8 mouse cellular contexts compared by ENCODE assay signal in genomic region chr14:31954945-31955344, GRCm38 (mm10).
A peak's percentile ranks its signal among the peaks of the same experiment; 100 is the strongest.
DNase-seq lines count a peak whose midpoint lies in the region; ATAC-seq and TF ChIP-seq lines count a peak whose summit lies in the region.

No protein-coding gene starts in this region.

- no peaks in the 10 kb centered on the region for H3K4me1 ChIP-seq in liver, embryonic 13.5 days (replicated peaks)
- no peaks in the 10 kb centered on the region for H3K4me1 ChIP-seq in neural tube, embryonic 11.5 days (ENCODE audit: control insufficient read depth, insufficient read depth, low read length)
- no peaks in the 10 kb centered on the region for H3K4me1 ChIP-seq in stomach, postnatal 0 days (replicated peaks; ENCODE audit: control insufficient read depth, insufficient read depth)

- H3K27me3 ChIP-seq in liver, embryonic 13.5 days: no peaks in the 10 kb centered on the region
- no peaks in the 10 kb centered on the region for H3K27me3 ChIP-seq in neural tube, embryonic 11.5 days (ENCODE audit: control insufficient read depth, insufficient read depth, low read length)
- H3K27me3 ChIP-seq in stomach, postnatal 0 days (ENCODE audit: control insufficient read depth, insufficient read depth, low read length): no peaks in the 10 kb centered on the region

- H3K4me3 ChIP-seq in liver, embryonic 13.5 days (replicated peaks): no peak overlapping the region
- H3K4me3 ChIP-seq in neural tube, embryonic 11.5 days (ENCODE audit: low read depth, low read length): no peak overlapping the region
- H3K4me3 ChIP-seq in stomach, postnatal 0 days (ENCODE audit: low read depth, low read length): no peak overlapping the region

- DNase-seq in CD4-positive helper T cell, adult 2 months (ENCODE audit: low read depth, low spot score): peak; percentile 49
- peak; percentile 88 for DNase-seq in adrenal gland, postnatal 14 days
- peak; percentile 77 for DNase-seq in embryo, embryonic 9.5 days (ENCODE audit: extremely low spot score)
- DNase-seq in kidney, postnatal 14 days: peak; percentile 89
- peak; percentile 29 for DNase-seq in liver, embryonic 13.5 days
- DNase-seq in neural tube, embryonic 11.5 days (ENCODE audit: low spot score): peak; percentile 78
- peak; percentile 80 for DNase-seq in stomach, postnatal 0 days (ENCODE audit: low spot score)

- no peak for TF ChIP-seq EP300 in stomach, postnatal 0 days (optimal IDR thresholded peaks at IDR 0.05)

- H3K27ac ChIP-seq in liver, embryonic 13.5 days: no peak overlapping the region
- H3K27ac ChIP-seq in neural tube, embryonic 11.5 days (ENCODE audit: low read depth, low read length): no peak overlapping the region
- no peak overlapping the region for H3K27ac ChIP-seq in stomach, postnatal 0 days (replicated peaks)

- peak; percentile 97 for TF ChIP-seq CTCF in stomach, postnatal 0 days (IDR thresholded peaks at IDR 0.05; ENCODE audit: low read depth)

- no peak overlapping the region for H3K9ac ChIP-seq in liver, embryonic 13.5 days
- no peak overlapping the region for H3K9ac ChIP-seq in neural tube, embryonic 11.5 days (ENCODE audit: low read length)
- H3K9ac ChIP-seq in stomach, postnatal 0 days (ENCODE audit: low read length): no peak overlapping the region

- WGBS in liver, embryonic 13.5 days (ENCODE audit: insufficient replicate concordance): 3% methylated on average over 4 of the region's 4 CpGs
- 12% methylated on average over 4 of the region's 4 CpGs for WGBS in neural tube, embryonic 11.5 days
- WGBS in stomach, postnatal 0 days: 3% methylated on average over 4 of the region's 4 CpGs

- peak; percentile 92 for ATAC-seq in granulocyte monocyte progenitor cell, adult 5-6 weeks (replicated peaks; ENCODE audit: poor library complexity, severe bottlenecking)
- ATAC-seq in liver, embryonic 13.5 days (ENCODE audit: low read depth): peak; percentile 55
- no peak for ATAC-seq in neural tube, embryonic 11.5 days (ENCODE audit: insufficient read depth, low FRiP score, low TSS enrichment)
- peak; percentile 74; the same call in 1 of the 2 replicates for ATAC-seq in stomach, postnatal 0 days (ENCODE audit: low FRiP score, low TSS enrichment)

- no peaks in the 10 kb centered on the region for H3K36me3 ChIP-seq in liver, embryonic 13.5 days
- no peaks in the 10 kb centered on the region for H3K36me3 ChIP-seq in neural tube, embryonic 11.5 days (ENCODE audit: control insufficient read depth, insufficient read depth, low read length)
- no peaks in the 10 kb centered on the region for H3K36me3 ChIP-seq in stomach, postnatal 0 days (ENCODE audit: control insufficient read depth, insufficient read depth, low read length)

- H3K9me3 ChIP-seq in liver, embryonic 13.5 days (replicated peaks): no peaks in the 10 kb centered on the region
- H3K9me3 ChIP-seq in neural tube, embryonic 11.5 days (ENCODE audit: control insufficient read depth, low read length): no peaks in the 10 kb centered on the region
- H3K9me3 ChIP-seq in stomach, postnatal 0 days (ENCODE audit: control insufficient read depth, low read length): no peaks in the 10 kb centered on the region

- H3K4me2 ChIP-seq in liver, embryonic 13.5 days: no peak overlapping the region
- H3K4me2 ChIP-seq in neural tube, embryonic 11.5 days (ENCODE audit: low read depth): no peak overlapping the region
- no peak overlapping the region for H3K4me2 ChIP-seq in stomach, postnatal 0 days (replicated peaks; ENCODE audit: low read depth)

Comparison
In these comparisons a context has a peak if more than half of its experiments do, and no peak if none do; other contexts are left out.
1. DNase-seq: peak in every context shown above with its lines; median percentile 89 in kidney, postnatal 14 days; 88 in adrenal gland, postnatal 14 days; 80 in stomach, postnatal 0 days; 78 in neural tube, embryonic 11.5 days; 77 in embryo, embryonic 9.5 days; 49 in CD4-positive helper T cell, adult 2 months; 29 in liver, embryonic 13.5 days.